Mouse (Mus musculus) kidney, embryonic 14.5 days (tissue): ENCODE measurements at regions not wholly inside any gene's neighbourhood (a gene's known extent, or its start where the extent isn't known, plus 50 kb on each side); places are given as distances from the start of the nearest gene placed in this dataset.

ENCODE experiments used
- ATAC-seq: fragments of 200-750 bp; cut with Nextera tagmentation; 2 replicates; pipeline ENCODE4 v1.8.0; 2017; ENCODE audit warnings: moderate number of reproducible peaks, mild to moderate bottlenecking, moderate TSS enrichment, moderate library complexity; ENCODE audit not compliant: low FRiP score, low TSS enrichment
- H3K27ac ChIP-seq: fragments of 300-500 bp; sonication (generic); 2 replicates; pipeline ENCODE4 v1.5.1; 2014; ENCODE audit warnings: low read depth, mild to moderate bottlenecking, low read length, moderate library complexity, mixed read lengths
- H3K27me3 ChIP-seq: fragments of 300-500 bp; sonication (generic); 2 replicates; pipeline ENCODE4 v1.6.1; 2014; ENCODE audit warnings: mild to moderate bottlenecking, low read length; ENCODE audit not compliant: control insufficient read depth, insufficient read depth
- H3K36me3 ChIP-seq: fragments of 300-500 bp; sonication (generic); 2 replicates; pipeline ENCODE4 v1.6.1; 2014; ENCODE audit warnings: low read length, mixed read lengths; ENCODE audit not compliant: control insufficient read depth, insufficient read depth
- H3K4me1 ChIP-seq: fragments of 300-500 bp; sonication (generic); 2 replicates; pipeline ENCODE4 v1.6.1; 2014; ENCODE audit warnings: low read length, mixed read lengths; ENCODE audit not compliant: control insufficient read depth, insufficient read depth
- H3K4me2 ChIP-seq: fragments of 300-500 bp; sonication (generic); replicated peaks from 2 replicates; pipeline ENCODE4 v1.6.1; 2014; ENCODE audit warnings: low read depth, mild to moderate bottlenecking, low read length
- H3K4me3 ChIP-seq: fragments of 300-500 bp; sonication (generic); 2 replicates; pipeline ENCODE4 v1.5.1; 2014; ENCODE audit warnings: mild to moderate bottlenecking, low read length
- H3K9ac ChIP-seq: fragments of 300-500 bp; sonication (generic); 2 replicates; pipeline ENCODE4 v1.6.1; 2014; ENCODE audit warnings: low read depth, mild to moderate bottlenecking, low read length, moderate library complexity
- H3K9me3 ChIP-seq: fragments of 300-500 bp; sonication (generic); 2 replicates; pipeline ENCODE4 v1.6.1; 2016; ENCODE audit warnings: low read length; ENCODE audit not compliant: control insufficient read depth
- WGBS: fragments of 180-500 bp; shearing (Covaris S2); extraction: QIAGEN DNeasy Blood & Tissue Kit; methylation state at CpG from one replicate; pipeline ENCODE4 v1.1.7; 2014; 5-methylcytosine and 5-hydroxymethylcytosine counted together

GRCm38 (mm10) chr15:97520395-97520794 is 185.2 kb downstream of the Rpap3 start:
- Histone ChIP-seq H3K27me3 (no peaks in the 10 kb centered on the region), H3K4me2 (no peak overlapping the region), H3K27ac (no peak overlapping the region), H3K9me3 (0 out of 2 replicates have a peak, but pooled peaks cover 3% of the 10 kb centered on the region), H3K36me3 (no peaks in the 10 kb centered on the region), H3K9ac (no peak overlapping the region), H3K4me1 (no peaks in the 10 kb centered on the region), H3K4me3 (no peak overlapping the region)
- no peak for ATAC-seq
- 84% methylated on average over 2 of the region's 2 CpGs for WGBS

- ATAC-seq: no peak
- H3K4me3 ChIP-seq: no peak overlapping the region
- no peaks in the 10 kb centered on the region for H3K36me3 ChIP-seq
- H3K27me3 ChIP-seq: no peaks in the 10 kb centered on the region
- no peak overlapping the region for H3K4me2 ChIP-seq
- no peak overlapping the region for H3K27ac ChIP-seq
- no peaks in the 10 kb centered on the region for H3K4me1 ChIP-seq
- 78% methylated on average over 8 of the region's 8 CpGs for WGBS
- no peak overlapping the region for H3K9ac ChIP-seq
- H3K9me3 ChIP-seq: 0 out of 2 replicates have a peak, but pooled peaks cover 3% of the 10 kb centered on the region
Measured at GRCm38 (mm10) chr15:97519919-97520345, 185.7 kb downstream of the Rpap3 start.

DNA sequence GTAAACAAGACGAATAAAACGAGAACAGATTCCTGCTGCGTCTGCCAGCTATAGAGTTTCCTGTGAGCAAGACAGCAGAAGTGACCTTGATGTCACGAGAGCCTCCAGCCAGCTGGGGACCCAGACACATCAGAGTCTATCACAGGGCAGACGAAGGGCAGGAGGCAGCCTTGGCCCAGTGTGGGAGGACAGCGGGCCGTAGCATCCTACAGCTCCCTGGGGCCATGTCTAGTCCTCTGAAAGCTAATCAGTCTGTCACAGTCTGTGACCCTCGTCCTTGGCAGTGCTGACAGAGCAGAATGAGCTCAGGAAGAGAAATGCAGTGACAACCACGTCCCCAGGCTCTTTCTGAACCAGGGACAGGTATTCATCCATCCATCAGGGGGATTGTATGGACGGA is 187.7 kb downstream of the Rpap3 start:
- WGBS: 23% methylated on average over 10 of the region's 10 CpGs
- H3K9me3 ChIP-seq: no peaks in the 10 kb centered on the region
- no peaks in the 10 kb centered on the region for H3K4me1 ChIP-seq
- H3K9ac ChIP-seq: no peak overlapping the region
- no peak overlapping the region for H3K4me2 ChIP-seq
- H3K27me3 ChIP-seq: no peaks in the 10 kb centered on the region
- no peak overlapping the region for H3K4me3 ChIP-seq
- peak; percentile 90 for ATAC-seq
- H3K27ac ChIP-seq: no peak overlapping the region
- no peaks in the 10 kb centered on the region for H3K36me3 ChIP-seq

- WGBS: 92% methylated on average over 11 of the region's 11 CpGs
- Histone ChIP-seq H3K9me3 (no peaks in the 10 kb centered on the region), H3K9ac (no peak overlapping the region), H3K27ac (no peak overlapping the region), H3K4me3 (no peak overlapping the region), H3K4me1 (no peaks in the 10 kb centered on the region), H3K27me3 (no peaks in the 10 kb centered on the region), H3K4me2 (no peak overlapping the region), H3K36me3 (no peaks in the 10 kb centered on the region)
- no peak for ATAC-seq
Measured at GRCm38 (mm10) chr15:97517188-97517587, 188.4 kb downstream of the Rpap3 start.

DNA sequence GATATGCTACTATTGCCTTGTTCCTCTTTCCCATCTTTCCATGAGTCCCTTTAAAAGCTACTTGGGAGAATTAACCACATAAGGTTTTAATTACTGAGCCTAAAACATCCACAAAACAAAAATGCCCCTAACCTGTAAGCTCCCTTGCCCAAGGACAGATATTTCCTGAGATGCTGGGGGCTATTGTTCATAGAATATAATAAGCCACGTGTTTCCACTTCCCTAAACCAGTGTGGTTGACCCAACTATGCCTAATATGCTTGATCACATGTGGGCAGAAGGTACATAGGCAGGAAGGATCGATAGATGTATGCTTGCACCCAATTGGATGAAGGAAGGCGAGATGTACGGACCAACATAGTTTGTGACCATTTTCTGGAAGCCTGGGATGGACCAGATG is 189.9 kb downstream of the Rpap3 start:
- no peak overlapping the region for H3K4me3 ChIP-seq
- no peaks in the 10 kb centered on the region for H3K4me1 ChIP-seq
- WGBS: 85% methylated on average over 4 of the region's 4 CpGs
- H3K27ac ChIP-seq: no peak overlapping the region
- ATAC-seq: no peak
- H3K9me3 ChIP-seq: peaks cover 4% of the 10 kb centered on the region
- no peak overlapping the region for H3K4me2 ChIP-seq
- H3K27me3 ChIP-seq: no peaks in the 10 kb centered on the region
- H3K36me3 ChIP-seq: no peaks in the 10 kb centered on the region
- H3K9ac ChIP-seq: no peak overlapping the region

DNA sequence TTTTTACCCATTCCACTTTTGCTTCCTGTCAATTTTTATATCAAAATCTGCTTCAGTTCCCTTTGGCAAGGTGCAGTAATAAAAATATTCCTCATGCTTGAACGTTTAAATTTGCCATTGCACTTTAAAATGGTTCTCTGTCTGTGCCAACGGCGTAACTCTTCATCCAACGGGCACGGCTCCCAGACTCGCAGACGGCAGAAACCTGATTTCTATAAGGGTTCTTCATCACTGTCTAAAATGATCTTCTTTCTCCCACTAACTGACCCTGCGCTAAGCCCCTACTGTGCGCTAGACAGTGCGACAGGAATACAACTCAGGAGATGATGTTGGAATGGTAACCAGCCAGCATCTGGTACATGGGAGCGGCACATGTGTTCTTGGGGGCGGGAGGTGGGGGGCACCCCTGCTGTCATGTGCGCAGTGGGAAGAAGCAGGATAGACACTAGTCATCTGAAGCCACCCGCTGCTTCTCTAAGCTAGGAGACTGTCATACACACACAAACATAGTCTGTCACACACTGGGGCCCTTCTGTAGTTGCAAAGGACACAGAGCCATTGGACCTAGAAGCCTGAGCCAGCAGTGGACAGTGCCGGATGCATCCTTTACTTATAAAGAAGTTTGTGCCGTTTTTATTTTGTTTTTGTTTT is 197.8 kb downstream of the Rpap3 start:
- Histone ChIP-seq H3K27ac (no peak overlapping the region), H3K27me3 (no peaks in the 10 kb centered on the region), H3K4me2 (no peak overlapping the region), H3K4me3 (no peak overlapping the region), H3K9me3 (peaks cover 12% of the 10 kb centered on the region), H3K4me1 (no peaks in the 10 kb centered on the region), H3K36me3 (no peaks in the 10 kb centered on the region), H3K9ac (no peak overlapping the region)
- ATAC-seq: no peak
- 95% methylated on average over 16 of the region's 16 CpGs for WGBS

DNA sequence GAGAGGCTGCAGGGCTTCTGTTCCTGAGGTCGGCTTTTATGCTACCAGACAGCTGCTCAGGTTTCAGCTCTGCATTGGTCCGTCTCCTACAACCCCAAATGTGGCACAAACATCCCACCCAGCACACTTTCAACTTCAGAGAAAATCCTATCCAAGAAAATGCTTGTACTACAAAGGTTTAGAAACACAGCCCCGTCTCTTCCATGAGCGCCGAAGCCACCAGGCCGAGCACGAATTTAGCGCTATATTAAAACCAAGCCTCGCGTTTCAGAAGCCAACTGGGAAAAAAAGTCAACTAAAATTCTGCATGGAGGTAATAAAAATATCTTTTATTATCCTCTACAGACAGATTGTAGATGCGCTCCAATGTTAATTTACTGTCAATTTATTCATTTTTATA is 198.4 kb downstream of the Rpap3 start:
- Histone ChIP-seq H3K4me1 (no peaks in the 10 kb centered on the region), H3K4me2 (no peak overlapping the region), H3K4me3 (no peak overlapping the region), H3K9ac (no peak overlapping the region), H3K27ac (no peak overlapping the region), H3K9me3 (peaks cover 12% of the 10 kb centered on the region), H3K36me3 (no peaks in the 10 kb centered on the region), H3K27me3 (no peaks in the 10 kb centered on the region)
- no peak for ATAC-seq
- WGBS: 85% methylated on average over 11 of the region's 11 CpGs

- no peaks in the 10 kb centered on the region for H3K4me1 ChIP-seq
- H3K4me2 ChIP-seq: no peak overlapping the region
- peaks cover 7% of the 10 kb centered on the region; the same call in 1 of the 2 replicates for H3K9me3 ChIP-seq
Measured at GRCm38 (mm10) chr15:97505715-97506114, 199.9 kb downstream of the Rpap3 start.

GRCm38 (mm10) chr15:97504325-97504724 is 201.3 kb downstream of the Rpap3 start:
- no peak for ATAC-seq
- 88% methylated on average over 1 of the region's 1 CpGs for WGBS
- Histone ChIP-seq H3K4me3 (no peak overlapping the region), H3K4me1 (no peaks in the 10 kb centered on the region), H3K9ac (no peak overlapping the region), H3K27me3 (no peaks in the 10 kb centered on the region), H3K27ac (no peak overlapping the region), H3K4me2 (no peak overlapping the region), H3K36me3 (no peaks in the 10 kb centered on the region), H3K9me3 (no peaks in the 10 kb centered on the region)

More at GRCm38 (mm10) chr15:97505715-97506114, 199.9 kb downstream of the Rpap3 start:
- WGBS: 92% methylated on average over 11 of the region's 11 CpGs
- no peak for ATAC-seq
- Histone ChIP-seq H3K4me3 (no peak overlapping the region), H3K27me3 (no peaks in the 10 kb centered on the region), H3K27ac (no peak overlapping the region), H3K36me3 (no peaks in the 10 kb centered on the region), H3K9ac (no peak overlapping the region)
